Mouse (Mus musculus): ENCODE measurements at regions not wholly inside any gene's neighbourhood (a gene's known extent, or its start where the extent isn't known, plus 50 kb on each side); places are given as distances from the start of the nearest gene placed in this dataset.

GRCm38 (mm10) chr3:136442099-136442498, 116.2 kb upstream of the Bank1 start:
- TF ChIP-seq CTCF (IDR thresholded peaks at IDR 0.05; ENCODE audit: borderline replicate concordance, insufficient read depth, low read depth, low read length): no peak
- TF ChIP-seq POLR2A (IDR thresholded peaks at IDR 0.05; ENCODE audit: borderline replicate concordance, insufficient read depth, low read length): no peak
- WGBS: 62% methylated on average over 2 of the region's 2 CpGs
- DNase-seq: no peak

GRCm38 (mm10) chr3:136439907-136440645, 114.2 kb upstream of the Bank1 start:
- no peaks in the 10 kb centered on the region for H3K27me3 ChIP-seq (ENCODE audit: control insufficient read depth, insufficient read depth, low read length)
- TF ChIP-seq CTCF (IDR thresholded peaks at IDR 0.05; ENCODE audit: borderline replicate concordance, insufficient read depth, low read depth, low read length): no peak
- TF ChIP-seq POLR2A (IDR thresholded peaks at IDR 0.05; ENCODE audit: borderline replicate concordance, insufficient read depth, low read length): no peak
- H3K4me1 ChIP-seq (ENCODE audit: control insufficient read depth, insufficient read depth, low read length): no peaks in the 10 kb centered on the region
- no peak for DNase-seq
- H3K27ac ChIP-seq (ENCODE audit: insufficient read depth, low read length): no peak overlapping the region
- WGBS: 93% methylated on average over 7 of the region's 7 CpGs
- no peak overlapping the region for H3K4me3 ChIP-seq (replicated peaks; ENCODE audit: insufficient read depth, low read depth, low read length)

More at GRCm38 (mm10) chr3:136442099-136442498, 116.2 kb upstream of the Bank1 start:
- no peaks in the 10 kb centered on the region for H3K27me3 ChIP-seq (ENCODE audit: control insufficient read depth, insufficient read depth, low read length)
- H3K4me3 ChIP-seq (replicated peaks; ENCODE audit: insufficient read depth, low read depth, low read length): no peak overlapping the region
- H3K27ac ChIP-seq (ENCODE audit: insufficient read depth, low read length): no peak overlapping the region
- no peaks in the 10 kb centered on the region for H3K4me1 ChIP-seq (ENCODE audit: control insufficient read depth, insufficient read depth, low read length)

GRCm38 (mm10) chr3:136439350-136439749, 113.5 kb upstream of the Bank1 start:
- H3K27ac ChIP-seq (ENCODE audit: insufficient read depth, low read length): no peak overlapping the region
- H3K27me3 ChIP-seq (ENCODE audit: control insufficient read depth, insufficient read depth, low read length): no peaks in the 10 kb centered on the region
- no peak overlapping the region for H3K4me3 ChIP-seq (replicated peaks; ENCODE audit: insufficient read depth, low read depth, low read length)
- DNase-seq: no peak
- WGBS: 93% methylated on average over 5 of the region's 5 CpGs
- TF ChIP-seq CTCF (IDR thresholded peaks at IDR 0.05; ENCODE audit: borderline replicate concordance, insufficient read depth, low read depth, low read length) (no peak), POLR2A (IDR thresholded peaks at IDR 0.05; ENCODE audit: borderline replicate concordance, insufficient read depth, low read length) (no peak)
- H3K4me1 ChIP-seq (ENCODE audit: control insufficient read depth, insufficient read depth, low read length): no peaks in the 10 kb centered on the region

- H3K4me1 ChIP-seq (ENCODE audit: control insufficient read depth, insufficient read depth, low read length): no peaks in the 10 kb centered on the region
- no peak for DNase-seq
- WGBS: 83% methylated on average over 5 of the region's 5 CpGs
- H3K27me3 ChIP-seq (ENCODE audit: control insufficient read depth, insufficient read depth, low read length): no peaks in the 10 kb centered on the region
- H3K4me3 ChIP-seq (replicated peaks; ENCODE audit: insufficient read depth, low read depth, low read length): no peak overlapping the region
- no peak for TF ChIP-seq CTCF (IDR thresholded peaks at IDR 0.05; ENCODE audit: borderline replicate concordance, insufficient read depth, low read depth, low read length)
- TF ChIP-seq POLR2A (IDR thresholded peaks at IDR 0.05; ENCODE audit: borderline replicate concordance, insufficient read depth, low read length): no peak
- H3K27ac ChIP-seq (ENCODE audit: insufficient read depth, low read length): no peak overlapping the region
Observed at GRCm38 (mm10) chr3:136434407-136434806, 108.5 kb upstream of the Bank1 start.

- H3K4me3 ChIP-seq (replicated peaks; ENCODE audit: insufficient read depth, low read depth, low read length): no peak overlapping the region
- no peaks in the 10 kb centered on the region for H3K27me3 ChIP-seq (ENCODE audit: control insufficient read depth, insufficient read depth, low read length)
- TF ChIP-seq POLR2A (IDR thresholded peaks at IDR 0.05; ENCODE audit: borderline replicate concordance, insufficient read depth, low read length): no peak
- TF ChIP-seq CTCF (IDR thresholded peaks at IDR 0.05; ENCODE audit: borderline replicate concordance, insufficient read depth, low read depth, low read length): no peak
- no peak for DNase-seq
- 94% methylated on average over 3 of the region's 3 CpGs for WGBS
- no peaks in the 10 kb centered on the region for H3K4me1 ChIP-seq (ENCODE audit: control insufficient read depth, insufficient read depth, low read length)
- H3K27ac ChIP-seq (ENCODE audit: insufficient read depth, low read length): no peak overlapping the region
Observed at GRCm38 (mm10) chr3:136432072-136432471, 106.2 kb upstream of the Bank1 start.

GRCm38 (mm10) chr3:136427427-136427826, 101.6 kb upstream of the Bank1 start:
- H3K4me1 ChIP-seq (ENCODE audit: control insufficient read depth, insufficient read depth, low read length): no peaks in the 10 kb centered on the region
- H3K4me3 ChIP-seq (replicated peaks; ENCODE audit: insufficient read depth, low read depth, low read length): no peak overlapping the region
- DNase-seq: no peak
- no peaks in the 10 kb centered on the region for H3K27me3 ChIP-seq (ENCODE audit: control insufficient read depth, insufficient read depth, low read length)
- TF ChIP-seq POLR2A (IDR thresholded peaks at IDR 0.05; ENCODE audit: borderline replicate concordance, insufficient read depth, low read length) (no peak), CTCF (IDR thresholded peaks at IDR 0.05; ENCODE audit: borderline replicate concordance, insufficient read depth, low read depth, low read length) (no peak)
- no peak overlapping the region for H3K27ac ChIP-seq (ENCODE audit: insufficient read depth, low read length)
- WGBS: 81% methylated on average over 2 of the region's 2 CpGs

- Histone ChIP-seq H3K27ac (ENCODE audit: insufficient read depth, low read length) (no peak overlapping the region), H3K4me3 (replicated peaks; ENCODE audit: insufficient read depth, low read depth, low read length) (no peak overlapping the region), H3K27me3 (ENCODE audit: control insufficient read depth, insufficient read depth, low read length) (no peaks in the 10 kb centered on the region), H3K4me1 (ENCODE audit: control insufficient read depth, insufficient read depth, low read length) (no peaks in the 10 kb centered on the region)
- TF ChIP-seq CTCF (IDR thresholded peaks at IDR 0.05; ENCODE audit: borderline replicate concordance, insufficient read depth, low read depth, low read length) (no peak), POLR2A (IDR thresholded peaks at IDR 0.05; ENCODE audit: borderline replicate concordance, insufficient read depth, low read length) (no peak)
- no peak for DNase-seq
- 72% methylated on average over 8 of the region's 8 CpGs for WGBS
Observed at GRCm38 (mm10) chr3:136426539-136427194, 100.8 kb upstream of the Bank1 start.
